ENCODE assay signal across 21 mouse cellular contexts in the genomic region with DNA sequence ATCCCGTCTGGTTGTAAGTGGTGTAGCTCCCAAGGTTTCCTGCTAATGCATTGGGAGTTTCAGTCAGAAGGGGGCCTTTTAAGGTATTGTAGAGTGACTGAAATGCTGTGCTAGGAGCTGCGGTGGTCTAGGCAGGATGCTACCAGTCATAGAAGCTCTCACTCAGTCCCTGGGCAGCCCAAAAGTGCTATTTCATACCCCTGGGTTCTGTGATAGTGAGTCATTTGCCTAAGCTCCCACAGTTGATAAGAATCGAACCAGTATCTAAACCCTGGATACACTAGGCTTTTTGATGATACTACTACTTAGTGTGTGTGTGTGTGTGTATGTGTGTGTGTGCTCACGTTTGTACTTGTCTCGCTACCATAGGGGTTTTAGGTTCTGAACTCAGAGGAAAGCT. TPM values are rescaled to one million over a fixed set of nuclear protein-coding genes. Genes with fewer than 3 reads are reported as not detected.
A peak's percentile ranks its signal among the peaks of the same experiment; 100 is the strongest.
DNase-seq lines count a peak whose midpoint lies in the region; ATAC-seq lines count a peak whose summit lies in the region.
"Had no signal": no experiment of that assay in that cellular context is flagged by ENCODE, and none has a peak within 500 bp of the region (broad histone marks: within the 10 kb centered on the region; RNA-seq: fewer than 3 reads in every experiment).

No protein-coding gene starts in this region.

- H3K36me3 ChIP-seq in erythroblast, embryonic 14.5 days (ENCODE audit: control insufficient read depth): peaks cover 24% of the 10 kb centered on the region
- H3K36me3 ChIP-seq in liver, embryonic 12.5 days: no peaks in the 10 kb centered on the region
- no peaks in the 10 kb centered on the region for H3K36me3 ChIP-seq in liver, embryonic 16.5 days (ENCODE audit: control insufficient read depth, insufficient read depth)
- no peaks in the 10 kb centered on the region for H3K36me3 ChIP-seq in embryonic facial prominence, embryonic 10.5 days (replicated peaks)
- H3K36me3 ChIP-seq: embryonic facial prominence, embryonic 15.5 days; heart, embryonic 12.5 days; hindbrain, embryonic 15.5 days had no signal

- WGBS in liver, embryonic 12.5 days (ENCODE audit: insufficient replicate concordance): 40% methylated on average over 5 of the region's 5 CpGs
- 26% methylated on average over 5 of the region's 5 CpGs for WGBS in liver, embryonic 16.5 days (ENCODE audit: insufficient replicate concordance)
- 82% methylated on average over 5 of the region's 5 CpGs for WGBS in embryonic facial prominence, embryonic 10.5 days

- DNase-seq in 416B (ENCODE audit: low read depth): peak; percentile 66
- DNase-seq in yolk sac, embryonic 10.5 days (ENCODE audit: low spot score): no peak
- DNase-seq in embryonic facial prominence, embryonic 10.5 days (ENCODE audit: low spot score): no peak
- no peak for DNase-seq in heart, postnatal 14 days
- no peak for DNase-seq in thymus, postnatal 25 days
- DNase-seq: adrenal gland, postnatal 14 days; cerebellum, adult 18-20 months; cerebellum, adult 9-11 months; gastrocnemius, adult 2 months; heart, adult 2 months; heart, postnatal 36 days had no signal

- H3K4me3 ChIP-seq in erythroblast, embryonic 14.5 days (replicated peaks): peak overlapping the region; percentile 38
- H3K4me3 ChIP-seq in liver, embryonic 12.5 days: peak overlapping the region; percentile 10; the same call in 1 of the 2 replicates
- no peak overlapping the region for H3K4me3 ChIP-seq in liver, embryonic 16.5 days (ENCODE audit: low read depth, low read length)
- H3K4me3 ChIP-seq in embryonic facial prominence, embryonic 10.5 days: no peak overlapping the region
- H3K4me3 ChIP-seq: embryonic facial prominence, embryonic 15.5 days; gastrocnemius, adult 2 months; heart, adult 2 months; heart, embryonic 12.5 days; hindbrain, embryonic 15.5 days had no signal

- peak overlapping the region; percentile 52 for H3K4me2 ChIP-seq in liver, embryonic 12.5 days
- peak overlapping the region; percentile 31 for H3K4me2 ChIP-seq in liver, embryonic 16.5 days (ENCODE audit: low read depth, low read length)
- H3K4me2 ChIP-seq: embryonic facial prominence, embryonic 15.5 days; heart, embryonic 12.5 days; hindbrain, embryonic 15.5 days had no signal

- H3K4me1 ChIP-seq in erythroblast, embryonic 14.5 days (ENCODE audit: control insufficient read depth): peaks cover 43% of the 10 kb centered on the region
- peaks cover 35% of the 10 kb centered on the region for H3K4me1 ChIP-seq in liver, embryonic 12.5 days
- H3K4me1 ChIP-seq in liver, embryonic 16.5 days (ENCODE audit: control insufficient read depth, low read depth, low read length): peaks cover 21% of the 10 kb centered on the region
- H3K4me1 ChIP-seq in embryonic facial prominence, embryonic 10.5 days: 0 out of 2 replicates have a peak, but pooled peaks cover 5% of the 10 kb centered on the region
- H3K4me1 ChIP-seq: embryonic facial prominence, embryonic 15.5 days; heart, embryonic 12.5 days; hindbrain, embryonic 15.5 days had no signal

- ATAC-seq in liver, embryonic 12.5 days: peak; percentile 92
- peak; percentile 87 for ATAC-seq in liver, embryonic 16.5 days (ENCODE audit: low read depth)
- ATAC-seq: activated CD4-positive, CD25-positive, alpha-beta regulatory T cell, adult 4 months; forebrain, embryonic 14.5 days; Patski had no signal

- peak overlapping the region; percentile 44 for H3K9ac ChIP-seq in liver, embryonic 12.5 days
- no peak overlapping the region for H3K9ac ChIP-seq in liver, embryonic 16.5 days (ENCODE audit: low read depth, low read length)
- H3K9ac ChIP-seq: embryonic facial prominence, embryonic 15.5 days; heart, embryonic 12.5 days; hindbrain, embryonic 15.5 days had no signal

- H3K27ac ChIP-seq in liver, embryonic 12.5 days: peak overlapping the region; percentile 77
- no peak overlapping the region for H3K27ac ChIP-seq in liver, embryonic 16.5 days (ENCODE audit: low read length)
- no peak overlapping the region for H3K27ac ChIP-seq in embryonic facial prominence, embryonic 10.5 days (replicated peaks)
- H3K27ac ChIP-seq: embryonic facial prominence, embryonic 15.5 days; gastrocnemius, adult 2 months; heart, adult 2 months; hindbrain, embryonic 15.5 days had no signal

- peaks cover 6% of the 10 kb centered on the region; the same call in 1 of the 2 replicates for H3K9me3 ChIP-seq in erythroblast, embryonic 14.5 days (ENCODE audit: control insufficient read depth, low read length)
- H3K9me3 ChIP-seq in liver, embryonic 12.5 days (replicated peaks): no peaks in the 10 kb centered on the region
- H3K9me3 ChIP-seq in liver, embryonic 16.5 days (replicated peaks; ENCODE audit: control insufficient read depth, low read length): no peaks in the 10 kb centered on the region
- H3K9me3 ChIP-seq in embryonic facial prominence, embryonic 10.5 days: no peaks in the 10 kb centered on the region
- H3K9me3 ChIP-seq: embryonic facial prominence, embryonic 15.5 days; heart, embryonic 12.5 days; hindbrain, embryonic 15.5 days had no signal

- no peaks in the 10 kb centered on the region; the same call in 1 of the 2 replicates for H3K27me3 ChIP-seq in erythroblast, embryonic 14.5 days (ENCODE audit: control insufficient read depth)
- no peaks in the 10 kb centered on the region for H3K27me3 ChIP-seq in liver, embryonic 12.5 days (replicated peaks)
- no peaks in the 10 kb centered on the region for H3K27me3 ChIP-seq in liver, embryonic 16.5 days (ENCODE audit: control insufficient read depth, insufficient read depth, low read depth, low read length)
- no peaks in the 10 kb centered on the region for H3K27me3 ChIP-seq in embryonic facial prominence, embryonic 10.5 days (replicated peaks; ENCODE audit: low read depth, poor library complexity, severe bottlenecking)
- H3K27me3 ChIP-seq: embryonic facial prominence, embryonic 15.5 days; heart, embryonic 12.5 days; hindbrain, embryonic 15.5 days; Patski had no signal

- intact Hi-C loops in heart, postnatal 14 days (cut with DNase I): no loop called here

RNA-seq across cellular contexts. Expression of a gene that starts 14.0 kb away (rescaled TPM):
- polyA plus RNA-seq in erythroblast, embryonic 14.5 days (2012): 128 and 145 TPM in 2 replicates
- polyA plus RNA-seq in liver, embryonic 12.5 days (2016; fragmentation: Nextera tagmentation; extraction: Ambion mirVana): 916 and 938 TPM in 2 replicates
- 569 and 646 TPM in 2 replicates for polyA plus RNA-seq in liver, embryonic 16.5 days (2015; fragmentation: Nextera tagmentation; extraction: Ambion mirVana)
- 195 and 202 TPM in 2 replicates for polyA plus RNA-seq in embryonic facial prominence, embryonic 10.5 days (2016; fragmentation: Nextera tagmentation; extraction: Ambion mirVana)
- 100 to 1,000 TPM; 175 to 198 TPM for total RNA-seq in heart, postnatal 14 days (2021)

RNA-seq across cellular contexts. Expression of a gene that starts 29.3 kb away (rescaled TPM):
- polyA plus RNA-seq in erythroblast, embryonic 14.5 days (2012): 5.2 and 6.2 TPM in 2 replicates
- 85.0 and 88.4 TPM in 2 replicates for polyA plus RNA-seq in liver, embryonic 12.5 days (2016; fragmentation: Nextera tagmentation; extraction: Ambion mirVana)
- polyA plus RNA-seq in liver, embryonic 16.5 days (2015; fragmentation: Nextera tagmentation; extraction: Ambion mirVana): 49.6 and 52.7 TPM in 2 replicates
- polyA plus RNA-seq in embryonic facial prominence, embryonic 10.5 days (2016; fragmentation: Nextera tagmentation; extraction: Ambion mirVana): 65.7 and 71.1 TPM in 2 replicates
- total RNA-seq in heart, postnatal 14 days (2021): 10 to 100 TPM; 25.4 to 25.8 TPM

RNA-seq across cellular contexts. Expression of a gene that starts 49.4 kb away (rescaled TPM):
- 0.02 TPM in 1 of 2 replicates, not detected in the other for polyA plus RNA-seq in erythroblast, embryonic 14.5 days (2012)
- polyA plus RNA-seq in liver, embryonic 12.5 days (2016; fragmentation: Nextera tagmentation; extraction: Ambion mirVana): 0.15 and 0.28 TPM in 2 replicates
- polyA plus RNA-seq in liver, embryonic 16.5 days (2015; fragmentation: Nextera tagmentation; extraction: Ambion mirVana): 0.08 and 0.11 TPM in 2 replicates
- 0.94 and 0.95 TPM in 2 replicates for polyA plus RNA-seq in embryonic facial prominence, embryonic 10.5 days (2016; fragmentation: Nextera tagmentation; extraction: Ambion mirVana)
- total RNA-seq in heart, postnatal 14 days (2021): under 1 TPM in 1 of 2 experiments, not detected in 1; 0.19 TPM
- total RNA-seq: adrenal gland, postnatal 14 days; gastrocnemius, adult 2 months; heart, adult 2 months; heart, postnatal 36 days had no signal
- polyA plus RNA-seq: C2C12 had no signal

Comparison
In these comparisons a context has a peak if more than half of its experiments do, and no peak if none do; other contexts are left out.
1. H3K4me3 ChIP-seq: peak in erythroblast, embryonic 14.5 days (single experiment) and liver, embryonic 12.5 days (single experiment); none in liver, embryonic 16.5 days (single experiment) and embryonic facial prominence, embryonic 10.5 days (single experiment).